Mouse (Mus musculus): Measurements from ENCODE around the gene Otub1. TPM values are rescaled to one million over a fixed set of nuclear protein-coding genes. Genes with fewer than 3 reads are reported as not detected.

Gene Otub1
- polyA plus RNA-seq, 1 experiment from 2014 or later, result 121 TPM

- H3K27me3 ChIP-seq (ENCODE audit: control insufficient read depth, insufficient read depth, low read length), result no peaks in the 10 kb centered on the region
- DNase-seq (ENCODE audit: low spot score), result no peak
- H3K9ac ChIP-seq (ENCODE audit: low read length), result no peak overlapping the region
- 87% methylated on average over 3 of the region's 3 CpGs for WGBS
- no peak overlapping the region for H3K4me3 ChIP-seq (ENCODE audit: low read depth, low read length)
- H3K27ac ChIP-seq (replicated peaks), result no peak overlapping the region
- no peak for TF ChIP-seq CTCF (IDR thresholded peaks at IDR 0.05; ENCODE audit: low read depth)
- TF ChIP-seq EP300 (optimal IDR thresholded peaks at IDR 0.05), result no peak
- H3K36me3 ChIP-seq (ENCODE audit: control insufficient read depth, insufficient read depth, low read length), result peaks cover 7% of the 10 kb centered on the region; the same call in 1 of the 2 replicates
- H3K4me2 ChIP-seq (replicated peaks; ENCODE audit: low read depth), result no peak overlapping the region
- H3K9me3 ChIP-seq (ENCODE audit: control insufficient read depth, low read length), result no peaks in the 10 kb centered on the region
- no peaks in the 10 kb centered on the region for H3K4me1 ChIP-seq (replicated peaks; ENCODE audit: control insufficient read depth, insufficient read depth)
- ATAC-seq (ENCODE audit: low FRiP score, low TSS enrichment), result no peak
These were observed 18.1 kb upstream of the Otub1 start for GRCm38 (mm10) chr19:7224253-7224652.

DNA sequence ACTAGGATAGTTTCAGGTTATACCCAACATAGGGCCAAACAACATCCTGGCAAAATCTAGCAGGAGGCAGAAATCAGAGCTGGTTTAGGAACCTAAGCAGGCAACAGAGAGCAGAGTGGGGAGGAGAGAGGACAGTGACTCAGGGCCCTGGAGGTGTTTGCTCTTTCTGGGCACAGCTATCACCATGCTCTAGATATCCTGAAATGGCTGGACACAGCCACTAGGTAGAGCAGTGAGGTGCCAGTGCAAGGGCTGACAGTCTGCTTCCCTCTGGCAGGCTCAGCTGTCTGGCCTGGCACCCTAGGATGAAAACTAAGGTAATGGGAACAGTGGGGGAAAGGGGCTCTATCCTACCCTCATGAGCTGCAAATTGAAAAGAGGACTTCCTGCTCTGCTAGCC is 17.4 kb upstream of the Otub1 start:
- Histone ChIP-seq H3K4me1 (replicated peaks; ENCODE audit: control insufficient read depth, insufficient read depth) (no peaks in the 10 kb centered on the region), H3K9me3 (ENCODE audit: control insufficient read depth, low read length) (no peaks in the 10 kb centered on the region)

DNA sequence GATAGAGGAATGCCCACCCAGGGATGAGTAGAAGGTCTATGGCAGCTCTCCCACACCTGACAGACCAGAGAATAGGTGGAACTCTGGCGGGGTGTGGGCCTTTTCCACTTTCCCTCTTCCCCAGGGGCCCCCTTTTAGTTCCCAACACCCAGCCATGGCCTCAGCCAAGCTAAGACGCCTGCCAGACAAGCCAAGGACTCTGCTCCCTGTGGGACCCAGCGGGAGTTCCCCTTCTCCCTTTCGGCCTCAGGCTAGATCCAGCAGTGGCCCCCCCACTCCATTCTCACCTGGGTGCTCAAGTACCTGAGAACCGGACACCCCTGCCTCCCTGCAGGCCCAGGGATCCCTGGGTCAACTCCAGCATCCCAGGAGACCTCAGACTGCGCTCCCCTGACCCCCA is 16.1 kb upstream of the Otub1 start:
- no peaks in the 10 kb centered on the region for H3K4me1 ChIP-seq (replicated peaks; ENCODE audit: control insufficient read depth, insufficient read depth)
- DNase-seq (ENCODE audit: low spot score) (no peak), ATAC-seq (ENCODE audit: low FRiP score, low TSS enrichment) (no peak)
- H3K27me3 ChIP-seq (ENCODE audit: control insufficient read depth, insufficient read depth, low read length), result no peaks in the 10 kb centered on the region
- no peak for TF ChIP-seq CTCF (IDR thresholded peaks at IDR 0.05; ENCODE audit: low read depth)
- no peak for TF ChIP-seq EP300 (optimal IDR thresholded peaks at IDR 0.05)
- H3K4me3 ChIP-seq (ENCODE audit: low read depth, low read length), result no peak overlapping the region
- H3K4me2 ChIP-seq (replicated peaks; ENCODE audit: low read depth), result no peak overlapping the region
- H3K9me3 ChIP-seq (ENCODE audit: control insufficient read depth, low read length), result no peaks in the 10 kb centered on the region
- H3K36me3 ChIP-seq (ENCODE audit: control insufficient read depth, insufficient read depth, low read length), result peaks cover 4% of the 10 kb centered on the region; the same call in 1 of the 2 replicates
- H3K9ac ChIP-seq (ENCODE audit: low read length), result no peak overlapping the region
- 85% methylated on average over 6 of the region's 6 CpGs for WGBS
- no peak overlapping the region for H3K27ac ChIP-seq (replicated peaks)

More for the DNA sequence above, 17.4 kb upstream of the Otub1 start:
- peaks cover 7% of the 10 kb centered on the region; the same call in 1 of the 2 replicates for H3K36me3 ChIP-seq (ENCODE audit: control insufficient read depth, insufficient read depth, low read length)
- TF ChIP-seq EP300 (optimal IDR thresholded peaks at IDR 0.05), result no peak
- peak; percentile 52 for TF ChIP-seq CTCF (IDR thresholded peaks at IDR 0.05; ENCODE audit: low read depth)
- ATAC-seq (ENCODE audit: low FRiP score, low TSS enrichment) (peak; percentile 47), DNase-seq (ENCODE audit: low spot score) (peak; percentile 45)
- H3K4me2 ChIP-seq (replicated peaks; ENCODE audit: low read depth), result no peak overlapping the region
- peak overlapping the region; percentile 18; the same call in 1 of the 2 replicates for H3K9ac ChIP-seq (ENCODE audit: low read length)
- no peak overlapping the region for H3K4me3 ChIP-seq (ENCODE audit: low read depth, low read length)
- H3K27ac ChIP-seq (replicated peaks), result no peak overlapping the region
- H3K27me3 ChIP-seq (ENCODE audit: control insufficient read depth, insufficient read depth, low read length), result no peaks in the 10 kb centered on the region

DNA sequence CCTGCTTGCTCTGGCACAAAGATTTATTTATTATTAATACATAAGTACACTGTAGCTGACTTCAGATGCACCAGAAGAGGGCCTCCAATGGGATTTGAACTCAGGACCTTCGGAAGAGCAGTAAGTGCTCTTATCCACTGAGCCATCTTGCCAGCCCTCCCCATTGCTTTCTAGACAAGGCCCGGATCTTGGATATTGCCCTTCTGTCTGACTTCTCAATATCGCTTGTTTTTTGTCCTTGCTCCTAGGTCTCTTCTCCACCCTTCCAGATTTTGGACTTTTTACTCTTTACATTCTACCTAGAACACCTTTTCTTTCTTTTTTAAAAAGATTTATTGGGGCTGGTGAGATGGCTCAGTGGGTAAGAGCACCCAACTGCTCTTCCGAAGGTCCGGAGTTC is 12.6 kb upstream of the Otub1 start:
- no peak for DNase-seq (ENCODE audit: low spot score)
- no peak for ATAC-seq (ENCODE audit: low FRiP score, low TSS enrichment)
- peaks cover 5% of the 10 kb centered on the region; the same call in 1 of the 2 replicates for H3K36me3 ChIP-seq (ENCODE audit: control insufficient read depth, insufficient read depth, low read length)

GRCm38 (mm10) chr19:7217926-7218267 is 11.8 kb upstream of the Otub1 start:
- Histone ChIP-seq H3K27ac (replicated peaks) (no peak overlapping the region), H3K4me1 (replicated peaks; ENCODE audit: control insufficient read depth, insufficient read depth) (0 out of 2 replicates have a peak, but pooled peaks cover 3% of the 10 kb centered on the region), H3K36me3 (ENCODE audit: control insufficient read depth, insufficient read depth, low read length) (peaks cover 5% of the 10 kb centered on the region; the same call in 1 of the 2 replicates), H3K27me3 (ENCODE audit: control insufficient read depth, insufficient read depth, low read length) (no peaks in the 10 kb centered on the region), H3K4me2 (replicated peaks; ENCODE audit: low read depth) (peak overlapping the region; percentile 66), H3K9me3 (ENCODE audit: control insufficient read depth, low read length) (no peaks in the 10 kb centered on the region), H3K9ac (ENCODE audit: low read length) (no peak overlapping the region), H3K4me3 (ENCODE audit: low read depth, low read length) (peak overlapping the region; percentile 87; the same call in 1 of the 2 replicates)
- ATAC-seq (ENCODE audit: low FRiP score, low TSS enrichment) (no peak), DNase-seq (ENCODE audit: low spot score) (no peak)
- TF ChIP-seq CTCF (IDR thresholded peaks at IDR 0.05; ENCODE audit: low read depth), result no peak
- WGBS, result 7% methylated on average over 6 of the region's 6 CpGs

More for the DNA sequence above, 12.6 kb upstream of the Otub1 start:
- TF ChIP-seq CTCF (IDR thresholded peaks at IDR 0.05; ENCODE audit: low read depth) (no peak), EP300 (optimal IDR thresholded peaks at IDR 0.05) (no peak)
- no peak overlapping the region for H3K27ac ChIP-seq (replicated peaks)
- H3K4me1 ChIP-seq (replicated peaks; ENCODE audit: control insufficient read depth, insufficient read depth), result 0 out of 2 replicates have a peak, but pooled peaks cover 3% of the 10 kb centered on the region
- H3K9ac ChIP-seq (ENCODE audit: low read length), result no peak overlapping the region
- no peak overlapping the region for H3K4me2 ChIP-seq (replicated peaks; ENCODE audit: low read depth)
- no peaks in the 10 kb centered on the region for H3K9me3 ChIP-seq (ENCODE audit: control insufficient read depth, low read length)
- WGBS, result 95% methylated on average over 5 of the region's 5 CpGs
- no peaks in the 10 kb centered on the region for H3K27me3 ChIP-seq (ENCODE audit: control insufficient read depth, insufficient read depth, low read length)
- no peak overlapping the region for H3K4me3 ChIP-seq (ENCODE audit: low read depth, low read length)

GRCm38 (mm10) chr19:7217162-7217925 is 11.2 kb upstream of the Otub1 start, which contains the start of gene Cox8a:
Gene Cox8a, minus strand, starts transcription at chr19:7217616.
- 0 out of 2 replicates have a peak, but pooled peaks cover 3% of the 10 kb centered on the region for H3K4me1 ChIP-seq (replicated peaks; ENCODE audit: control insufficient read depth, insufficient read depth)
- H3K27me3 ChIP-seq (ENCODE audit: control insufficient read depth, insufficient read depth, low read length), result no peaks in the 10 kb centered on the region
- peak within 1 kb of the TSS; percentile 87 for H3K4me3 ChIP-seq (ENCODE audit: low read depth, low read length)
- WGBS, result under 1% methylated on average over 50 of the region's 50 CpGs
- H3K9me3 ChIP-seq (ENCODE audit: control insufficient read depth, low read length), result no peaks in the 10 kb centered on the region
- peak within 1 kb of the TSS; percentile 90 for H3K9ac ChIP-seq (ENCODE audit: low read length)
- peaks cover 5% of the 10 kb centered on the region; the same call in 1 of the 2 replicates for H3K36me3 ChIP-seq (ENCODE audit: control insufficient read depth, insufficient read depth, low read length)
- H3K27ac ChIP-seq (replicated peaks), result peak within 1 kb of the TSS; percentile 92
- ATAC-seq (ENCODE audit: low FRiP score, low TSS enrichment) (peak; percentile 97), DNase-seq (ENCODE audit: low spot score) (peak; percentile 98)
- peak within 1 kb of the TSS; percentile 66 for H3K4me2 ChIP-seq (replicated peaks; ENCODE audit: low read depth)
- TF ChIP-seq CTCF (IDR thresholded peaks at IDR 0.05; ENCODE audit: low read depth) (0 out of 2 replicates have a peak, but pooled peaks have one; percentile 7), EP300 (optimal IDR thresholded peaks at IDR 0.05) (no peak)

Data from stomach, postnatal 0 days (tissue).